Mouse (Mus musculus) cortical plate, adult 2 months (tissue): ENCODE data around the gene Trf. TPM values are rescaled to one million over a fixed set of nuclear protein-coding genes. Genes with fewer than 3 reads are reported as not detected.

Experiments
- H3K27ac ChIP-seq: fragments of 200-500 bp; 2 replicates; pipeline ENCODE4 v1.5.1; 2012; ENCODE audit warnings: low read length, control low read depth, inconsistent platforms; ENCODE audit not compliant: insufficient read depth
- H3K4me1 ChIP-seq: fragments of 200-500 bp; 2 replicates; pipeline ENCODE4 v1.6.1; 2011; ENCODE audit warnings: low read length; ENCODE audit not compliant: control insufficient read depth, insufficient read depth
- H3K4me3 ChIP-seq: fragments of 200-500 bp; 2 replicates; pipeline ENCODE4 v1.5.1; 2011; ENCODE audit warnings: mild to moderate bottlenecking, low read length, control low read depth; ENCODE audit not compliant: insufficient read depth
- CTCF ChIP-seq: fragments of 200-500 bp; IDR thresholded peaks from 2 replicates; pipeline ENCODE4 v1.5.1; 2011; ENCODE audit warnings: mild to moderate bottlenecking, control low read depth, low read length; ENCODE audit not compliant: insufficient read depth; ENCODE audit errors: extremely low read depth
- POLR2A ChIP-seq: fragments of 200-500 bp; IDR thresholded peaks from 2 replicates; pipeline ENCODE4 v1.6.1; 2011; ENCODE audit warnings: mild to moderate bottlenecking, low read length, control low read depth; ENCODE audit not compliant: insufficient read depth; ENCODE audit errors: extremely low read depth
- polyA plus RNA-seq: library from polyadenylated mRNA; depleted of rRNA; stranded (reverse); fragments of >200 nt; gene quantifications from 2 replicates; pipeline ENCODE4 v1.2.3, GENCODE M21; 2012

The Trf gene
- polyA plus RNA-seq, 1 experiment = 428 TPM

DNA sequence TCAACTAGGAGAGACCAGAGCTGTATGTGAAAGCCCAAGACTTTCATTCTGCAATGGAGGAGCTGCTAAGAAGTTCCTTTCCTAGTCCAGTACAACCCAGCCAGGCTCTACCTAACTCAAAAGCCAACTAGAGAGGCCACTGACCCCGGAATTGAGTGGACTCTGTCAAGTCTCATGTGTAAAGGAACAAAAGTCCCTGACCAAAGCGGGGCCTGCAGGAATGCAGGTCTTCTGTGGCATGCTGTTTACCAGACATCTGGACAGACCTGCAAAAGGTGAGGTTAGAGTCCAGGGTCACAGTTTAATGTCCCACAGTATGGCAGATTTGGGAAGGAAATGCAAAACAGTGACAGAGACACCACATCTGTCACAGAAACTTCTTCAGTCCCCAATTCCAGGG is 11.0 kb upstream of the Trf start:
- Histone ChIP-seq H3K4me3 (no peak overlapping the region), H3K27ac (no peak overlapping the region), H3K4me1 (no peaks in the 10 kb centered on the region)
- no peak for TF ChIP-seq POLR2A
- no peak for TF ChIP-seq CTCF

DNA sequence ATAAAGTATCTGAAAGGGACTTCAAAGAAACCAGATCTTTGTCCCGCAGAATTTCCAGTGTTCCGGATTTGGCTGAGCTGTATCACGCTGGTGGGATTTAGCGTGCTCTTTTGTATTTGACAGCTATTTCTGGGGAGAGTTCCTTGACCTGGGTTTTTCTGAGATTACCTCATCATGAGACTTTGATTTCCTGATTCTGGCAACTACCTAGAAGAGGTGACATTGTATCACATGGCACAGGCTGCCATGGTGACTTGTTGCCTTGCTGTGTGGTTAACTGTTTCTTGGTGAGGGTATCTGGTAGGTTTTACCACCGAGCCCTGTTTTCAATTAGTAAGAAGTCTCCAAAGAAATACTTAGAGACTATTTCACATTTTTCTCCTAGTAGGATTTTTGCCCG is 9.2 kb upstream of the Trf start:
- Histone ChIP-seq H3K27ac (no peak overlapping the region), H3K4me3 (no peak overlapping the region), H3K4me1 (no peaks in the 10 kb centered on the region)
- TF ChIP-seq POLR2A (no peak), CTCF (no peak)

DNA sequence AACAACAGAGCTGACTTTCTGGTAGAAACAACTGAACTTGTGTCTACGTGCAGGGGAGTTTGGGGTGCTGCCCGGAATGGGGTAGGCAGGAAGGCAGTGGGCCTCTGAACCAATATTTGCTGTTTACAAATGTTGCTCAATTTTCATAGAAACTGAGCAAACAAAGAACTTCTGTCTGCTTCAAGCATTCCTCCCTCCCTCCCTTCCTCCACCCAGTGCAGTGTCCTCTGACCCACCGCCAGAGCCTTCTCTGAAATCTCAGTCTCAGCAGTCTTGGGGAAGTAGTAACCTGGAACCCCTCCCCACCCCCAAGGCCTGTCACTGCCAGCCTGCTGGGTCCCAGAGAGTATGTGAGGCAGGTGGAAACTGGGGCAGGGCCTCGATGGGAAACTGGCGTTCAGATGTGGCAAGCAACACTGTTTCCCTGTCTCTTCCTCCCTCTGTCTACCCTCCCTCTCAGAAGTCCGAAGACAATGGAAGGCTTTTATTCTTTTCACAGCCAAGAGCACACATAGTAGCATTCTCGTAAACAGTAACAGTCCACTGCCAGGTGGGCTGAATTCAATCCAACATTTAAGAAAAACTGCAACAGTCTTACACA is 4.4 kb upstream of the Trf start:
- H3K4me1 ChIP-seq = no peaks in the 10 kb centered on the region
- peak overlapping the region; percentile 85; the same call in 1 of the 2 replicates for H3K27ac ChIP-seq
- TF ChIP-seq POLR2A = no peak
- TF ChIP-seq CTCF = no peak
- no peak overlapping the region for H3K4me3 ChIP-seq

DNA sequence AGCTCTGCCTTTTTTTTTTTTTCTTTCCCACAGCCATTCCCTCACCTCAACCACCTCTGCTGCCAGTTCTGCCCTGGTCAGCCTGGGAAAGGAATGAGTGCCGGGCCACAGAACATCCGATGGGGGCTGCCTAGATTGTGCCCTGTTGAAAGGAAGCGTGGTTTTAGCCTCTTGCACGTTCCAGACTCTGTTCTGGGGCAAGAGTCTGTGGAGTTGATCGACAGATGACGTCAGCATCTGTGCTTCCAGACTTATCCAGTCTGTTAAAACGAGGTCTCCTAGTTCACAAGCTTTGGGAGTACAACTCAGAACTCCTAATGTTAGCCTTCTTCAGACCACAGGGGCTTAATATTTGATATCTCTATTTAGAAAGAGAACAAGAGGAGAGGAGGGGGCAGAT is 3.8 kb upstream of the Trf start:
- TF ChIP-seq POLR2A = no peak
- no peak for TF ChIP-seq CTCF
- H3K4me3 ChIP-seq = no peak overlapping the region
- no peak overlapping the region for H3K27ac ChIP-seq
- no peaks in the 10 kb centered on the region for H3K4me1 ChIP-seq

DNA sequence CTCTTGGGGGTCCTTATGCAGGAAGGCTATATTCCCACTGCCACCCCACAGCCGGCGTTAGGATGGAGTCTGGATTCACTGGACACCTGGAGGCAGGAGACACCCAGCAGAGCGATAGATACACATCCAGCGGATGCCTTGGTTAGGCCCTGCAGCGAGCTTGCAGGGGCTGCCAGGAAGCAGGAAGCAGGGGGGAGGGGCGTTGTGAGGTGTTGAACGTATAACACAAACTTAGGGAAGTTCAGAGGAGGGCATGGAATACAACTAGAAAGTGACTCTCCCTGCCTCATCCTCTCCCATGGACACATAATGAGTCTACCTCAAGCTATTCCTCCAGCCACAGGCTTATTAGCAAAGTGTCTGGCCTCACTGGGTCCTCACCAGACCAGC is 2.8 kb upstream of the Trf start:
- TF ChIP-seq CTCF (no peak), POLR2A (no peak)
- H3K4me3 ChIP-seq = no peak overlapping the region
- H3K27ac ChIP-seq = no peak overlapping the region
- H3K4me1 ChIP-seq = no peaks in the 10 kb centered on the region

DNA sequence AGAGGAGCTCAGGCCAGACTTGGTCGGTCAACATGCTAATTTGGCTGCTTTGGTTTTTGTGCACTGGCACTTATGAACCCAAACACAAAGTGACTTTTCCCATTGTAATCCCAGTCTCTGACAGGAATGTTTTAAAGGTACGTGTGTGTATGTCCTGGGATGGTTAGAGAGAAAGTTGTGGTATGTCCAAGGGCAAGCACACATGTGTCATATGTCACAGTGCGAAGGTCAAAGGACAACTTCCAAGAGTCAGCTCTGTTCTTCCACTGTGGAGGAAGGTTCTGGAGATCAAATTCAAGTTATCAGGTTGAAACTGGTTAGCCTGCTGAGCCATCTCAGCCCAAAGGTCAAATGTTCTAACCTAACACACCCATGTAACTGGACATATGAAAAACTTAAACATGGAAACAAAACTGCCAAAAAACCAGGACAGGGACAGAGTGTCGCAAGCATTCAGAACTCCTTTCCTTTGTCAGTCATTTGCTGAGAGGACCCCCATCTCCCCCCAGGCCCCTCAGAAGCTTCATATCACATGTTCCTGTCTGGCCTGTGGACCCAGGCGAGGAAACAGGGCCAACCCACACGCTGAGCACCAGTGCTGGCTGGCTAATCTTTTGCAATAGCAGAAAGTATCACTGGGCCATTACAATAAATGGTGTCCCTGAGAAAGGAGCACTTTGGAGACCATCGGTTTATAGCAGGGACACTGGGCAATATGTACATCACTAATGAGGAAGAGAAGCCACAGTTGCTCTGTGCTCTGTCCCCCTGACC is 2.2 kb upstream of the Trf start:
- no peak overlapping the region for H3K4me3 ChIP-seq
- no peaks in the 10 kb centered on the region for H3K4me1 ChIP-seq
- TF ChIP-seq POLR2A (no peak), CTCF (no peak)
- no peak overlapping the region for H3K27ac ChIP-seq

DNA sequence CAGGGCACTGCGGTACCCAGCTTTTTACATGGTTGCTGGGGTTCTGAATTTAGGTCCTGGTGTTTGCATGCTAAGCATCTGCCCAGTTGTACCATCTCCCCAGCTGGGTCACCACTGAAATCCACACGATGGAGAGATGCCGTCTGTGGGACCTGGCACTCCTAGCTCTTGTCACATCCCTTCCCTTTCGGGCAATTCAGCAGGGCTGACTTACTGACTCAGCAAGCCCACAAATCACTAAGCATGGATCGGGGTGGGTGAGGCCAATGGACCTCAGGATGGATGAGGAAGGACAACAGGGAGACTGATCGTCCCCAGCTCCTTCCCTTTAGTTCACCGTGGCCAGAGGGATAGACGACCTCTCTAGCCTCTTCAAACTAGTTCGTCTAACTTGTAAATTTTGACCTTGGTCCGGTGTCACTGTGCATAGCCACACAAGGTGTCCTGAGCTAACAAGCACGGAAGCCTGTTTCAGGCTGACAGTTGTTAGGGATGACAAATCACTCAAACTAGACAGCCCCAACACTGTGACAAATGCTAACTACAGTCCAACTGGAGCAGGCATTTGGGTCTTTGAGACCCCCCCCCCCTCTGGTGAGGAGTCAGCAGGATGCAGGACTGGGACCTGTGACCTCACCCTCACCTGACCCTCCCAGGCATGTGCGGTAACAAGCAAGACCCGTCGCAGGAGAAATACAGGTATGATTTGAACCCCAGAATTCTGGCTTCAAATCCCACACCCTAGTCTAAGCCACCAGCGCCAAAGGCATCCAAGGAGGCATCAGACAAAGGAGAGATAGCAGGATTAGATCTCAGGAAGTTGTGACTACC is 992 bp downstream of the Trf start:
- Histone ChIP-seq H3K4me1 (no peaks in the 10 kb centered on the region), H3K4me3 (no peak overlapping the region; the same call in 1 of the 2 replicates), H3K27ac (no peak overlapping the region)
- TF ChIP-seq CTCF (no peak), POLR2A (no peak)

DNA sequence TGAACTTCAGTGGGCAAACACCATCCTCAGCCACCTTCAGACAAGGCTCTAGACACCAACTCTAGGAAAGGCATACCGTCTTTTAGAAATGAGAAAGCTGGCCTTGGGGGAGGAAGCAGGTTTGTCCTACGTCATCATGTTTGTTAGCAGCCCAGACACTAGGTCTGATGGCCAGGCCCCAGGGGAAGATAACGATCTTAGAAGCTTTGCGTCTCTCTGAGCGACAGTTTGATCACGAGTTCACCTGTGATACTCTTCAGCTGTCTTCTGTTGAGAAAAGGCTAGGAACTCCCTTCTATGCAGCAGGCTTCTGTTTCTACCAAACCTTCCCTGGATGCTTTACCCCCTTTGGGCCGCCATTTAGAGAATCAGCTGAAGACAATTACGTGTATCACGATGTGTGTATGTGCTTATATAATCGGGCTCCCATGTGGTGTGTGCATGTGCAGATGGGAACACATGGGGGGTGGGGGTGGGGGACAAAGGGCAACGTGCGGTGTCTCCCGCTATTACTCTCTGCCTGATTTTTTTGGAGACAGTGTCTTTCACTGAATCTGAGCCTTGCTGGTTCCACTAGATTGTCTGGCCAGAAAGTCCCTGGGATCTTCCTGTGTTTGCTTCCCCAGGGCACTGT is 1.8 kb downstream of the Trf start:
- TF ChIP-seq POLR2A = no peak
- TF ChIP-seq CTCF = no peak
- H3K27ac ChIP-seq = no peak overlapping the region
- no peak overlapping the region; the same call in 1 of the 2 replicates for H3K4me3 ChIP-seq
- no peaks in the 10 kb centered on the region for H3K4me1 ChIP-seq

DNA sequence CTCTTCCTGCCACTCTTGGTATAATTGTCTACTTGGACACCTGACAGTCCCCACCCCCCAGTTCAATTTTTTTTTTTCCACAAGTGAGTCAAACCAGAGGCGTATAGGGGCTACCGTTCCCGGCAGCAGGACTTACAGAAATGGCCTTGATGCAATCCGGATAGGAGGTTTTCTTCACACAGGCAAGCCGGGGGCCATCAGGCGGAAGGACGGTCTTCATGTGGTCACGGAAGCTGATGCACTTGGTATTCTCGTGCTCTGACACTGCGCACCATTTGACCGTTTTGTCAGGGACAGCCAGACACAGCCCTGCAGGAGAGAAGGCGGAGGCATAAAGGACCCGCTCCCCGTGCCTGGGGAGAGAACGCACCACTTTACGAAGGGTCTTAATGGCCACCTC is 2.5 kb downstream of the Trf start:
- Histone ChIP-seq H3K4me3 (no peak overlapping the region), H3K27ac (no peak overlapping the region), H3K4me1 (no peaks in the 10 kb centered on the region)
- TF ChIP-seq POLR2A (no peak), CTCF (no peak)

DNA sequence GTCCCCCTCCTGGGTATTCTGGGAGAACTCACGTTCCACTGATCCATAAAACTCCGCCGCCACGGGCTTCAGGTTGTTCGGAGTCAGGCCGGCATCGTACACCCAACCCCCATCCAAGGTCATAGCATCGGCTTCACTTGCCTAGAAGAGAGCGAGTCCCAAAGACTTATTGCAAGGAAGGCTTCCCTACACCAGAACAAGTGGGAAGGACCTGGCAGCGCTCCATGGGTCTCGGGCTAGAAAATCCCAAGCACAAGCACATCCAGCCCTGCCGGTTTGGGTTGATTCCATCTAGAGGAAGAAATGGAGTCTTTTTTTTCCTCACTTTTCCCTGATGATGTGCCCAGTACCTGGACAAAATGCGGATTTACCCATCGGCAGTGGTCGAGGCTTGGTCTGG is 3.4 kb downstream of the Trf start:
- Histone ChIP-seq H3K27ac (no peak overlapping the region), H3K4me1 (no peaks in the 10 kb centered on the region), H3K4me3 (no peak overlapping the region)
- TF ChIP-seq POLR2A = no peak
- no peak for TF ChIP-seq CTCF
